Mouse (Mus musculus) hematopoietic stem cell, adult 5-6 weeks (primary cell): ENCODE measurements around the gene Fmo2. TPM values are rescaled to one million over a fixed set of nuclear protein-coding genes. Genes with fewer than 3 reads are reported as not detected.

Experiments
- ATAC-seq, 2 experiments: fragments of 125-278 bp in 1 of 2; replicated peaks in 1 of 2; 2 replicates each; pipeline ENCODE4 v1.8.0; 2016 to 2017; ENCODE audit warnings: inconsistent platforms in 2 of 2, mild to moderate bottlenecking in 2 of 2, moderate number of reproducible peaks in 2 of 2, low read depth in 1 of 2, moderate TSS enrichment in 1 of 2; ENCODE audit not compliant: low FRiP score in 2 of 2, poor library complexity in 2 of 2, severe bottlenecking in 2 of 2, insufficient read depth in 1 of 2, low TSS enrichment in 1 of 2
- total RNA-seq: library from RNA; stranded (forward); fragments of 172-1452, 232-1000 nt; gene quantifications from 2 replicates; pipeline ENCODE4 v1.2.3, GENCODE M21; 2017

The Fmo2 gene
- total RNA-seq: not detected in 2 replicates

- no peak for ATAC-seq
These were observed at the start of gene Fmo2 for GRCm38 (mm10) chr1:162897838-162898811. Gene Fmo2 (minus strand): TSS chr1:162898726.

- no peak for ATAC-seq
These were observed 49.4 kb upstream of the Fmo2 start for GRCm38 (mm10) chr1:162947934-162948333.

GRCm38 (mm10) chr1:162946837-162947558 is 48.5 kb upstream of the Fmo2 start:
- no peak for ATAC-seq

- peak; percentile 36 to 62; a peak in 3 of 4 replicates for ATAC-seq
These were observed 45.2 kb upstream of the Fmo2 start for GRCm38 (mm10) chr1:162943700-162944099.

GRCm38 (mm10) chr1:162938696-162939351 is 40.3 kb upstream of the Fmo2 start:
- no peak for ATAC-seq

- no peak for ATAC-seq
These were observed 39.6 kb upstream of the Fmo2 start for GRCm38 (mm10) chr1:162937970-162938695.

GRCm38 (mm10) chr1:162937415-162937814 is 38.9 kb upstream of the Fmo2 start, which contains the start of gene Fmo6:
Gene Fmo6 (minus strand): TSS chr1:162937515.
- ATAC-seq: no peak

GRCm38 (mm10) chr1:162934374-162935012 is 36.0 kb upstream of the Fmo2 start:
- ATAC-seq: no peak

GRCm38 (mm10) chr1:162932386-162932785 is 33.9 kb upstream of the Fmo2 start:
- ATAC-seq: no peak

- ATAC-seq: no peak
These were observed 33.4 kb upstream of the Fmo2 start for GRCm38 (mm10) chr1:162931880-162932279.

GRCm38 (mm10) chr1:162931310-162931875 is 32.9 kb upstream of the Fmo2 start:
- no peak for ATAC-seq

- ATAC-seq: no peak
These were observed 32.1 kb upstream of the Fmo2 start for GRCm38 (mm10) chr1:162930631-162931030.

GRCm38 (mm10) chr1:162929146-162929545 is 30.6 kb upstream of the Fmo2 start:
- ATAC-seq: no peak

- ATAC-seq: no peak
These were observed 26.6 kb upstream of the Fmo2 start for GRCm38 (mm10) chr1:162925121-162925520.

- ATAC-seq: no peak
These were observed 18.1 kb upstream of the Fmo2 start for GRCm38 (mm10) chr1:162916661-162917060.

GRCm38 (mm10) chr1:162914932-162915556 is 16.5 kb upstream of the Fmo2 start:
- no peak for ATAC-seq
